Mouse (Mus musculus): ENCODE data around the gene Foxp1.

GRCm38 (mm10) chr6:99388023-99388422, 134.5 kb downstream of the Foxp1 start:
- TF ChIP-seq CTCF (IDR thresholded peaks at IDR 0.05; ENCODE audit: low read depth, low read length) (no peak), GATA1 (IDR thresholded peaks at IDR 0.05; ENCODE audit: borderline replicate concordance, low read length) (no peak), POLR2AphosphoS5 (IDR thresholded peaks at IDR 0.05; ENCODE audit: insufficient replicate concordance, low read depth, low read length) (no peak)

Measured in G1E (cell line).